Mouse (Mus musculus): ENCODE data around the gene Pid1.

The Pid1 gene

DNA sequence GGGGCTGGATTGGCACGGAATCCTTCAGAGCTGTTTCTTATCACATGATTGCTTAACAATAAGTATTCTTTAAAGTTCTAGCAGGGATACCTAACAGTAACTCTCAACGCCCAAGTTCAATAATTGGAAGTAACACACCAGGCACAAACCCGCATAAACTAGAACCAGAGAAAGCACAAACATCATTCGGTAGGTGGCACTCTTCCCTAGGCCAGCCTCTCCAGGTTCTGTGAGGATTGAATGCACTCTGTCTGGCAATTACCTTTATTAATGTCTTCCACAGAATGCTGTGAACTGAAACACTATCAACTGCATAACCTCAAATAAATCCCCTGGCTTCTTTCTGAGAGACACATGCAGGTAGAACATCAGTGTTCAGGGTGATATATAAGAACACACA, 235.5 kb downstream of the Pid1 start:
- in situ Hi-C loops (cut with MboI; ENCODE audit: low pct_unique_long_range_greater_than_20kb in 1 of 2, low sequenced_read_pairs in 2 of 2, unreplicated experiment in 1 of 2) = loop anchor here in 1 of 2 experiments (25.0 kb wide), 1 partner anchor 334 kb away; no protein-coding TSS in a partner anchor

DNA sequence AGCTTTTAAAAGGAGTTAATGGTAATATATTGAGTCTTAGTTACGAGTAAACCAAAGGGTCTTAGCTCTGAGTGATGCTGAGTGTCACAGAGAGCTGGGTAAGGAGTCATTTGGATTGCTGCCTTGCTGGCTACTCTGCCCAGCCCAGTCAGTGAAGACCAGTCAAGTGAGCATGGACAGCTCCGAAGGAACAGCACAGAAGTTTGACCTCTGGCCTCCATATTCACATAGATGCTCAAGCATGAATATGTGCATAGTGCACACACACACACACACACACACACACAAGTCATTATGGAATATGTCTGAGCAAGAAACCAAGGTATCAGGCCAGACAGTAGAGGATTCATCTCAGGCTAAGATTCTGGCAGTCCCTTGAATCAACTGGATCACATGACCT, 244.7 kb downstream of the Pid1 start:
- in situ Hi-C loops (cut with MboI; ENCODE audit: low pct_unique_long_range_greater_than_20kb in 1 of 2, low sequenced_read_pairs in 2 of 2, unreplicated experiment in 1 of 2) = loop anchor here in 1 of 2 experiments (25.0 kb wide), 1 partner anchor 343 kb away; no protein-coding TSS in a partner anchor

DNA sequence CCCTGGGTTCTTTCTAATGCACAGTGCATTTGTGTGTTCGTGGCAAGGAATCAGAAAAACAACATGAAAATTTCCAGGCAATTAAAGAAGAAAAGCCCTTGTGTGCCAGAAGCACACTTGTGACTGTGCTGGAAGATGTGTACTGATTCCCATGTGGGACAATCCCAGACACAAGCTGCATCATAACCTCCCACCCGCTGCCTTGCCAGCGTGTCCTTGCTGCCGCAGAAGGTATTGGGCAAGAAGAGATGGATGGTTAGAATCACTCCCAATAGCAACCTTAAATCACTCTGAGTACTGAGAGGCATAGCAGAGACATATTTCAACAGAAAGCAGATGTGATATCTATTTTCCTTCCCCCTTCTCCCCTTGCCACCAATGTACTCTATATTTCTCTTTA, 257.2 kb downstream of the Pid1 start:
- in situ Hi-C loops (cut with MboI; ENCODE audit: low pct_unique_long_range_greater_than_20kb in 1 of 2, low sequenced_read_pairs in 2 of 2, unreplicated experiment in 1 of 2) = loop anchor here in 1 of 2 experiments (10.0 to 25.0 kb wide), 2 partner anchors 356 to 362 kb away; no protein-coding TSS in a partner anchor

DNA sequence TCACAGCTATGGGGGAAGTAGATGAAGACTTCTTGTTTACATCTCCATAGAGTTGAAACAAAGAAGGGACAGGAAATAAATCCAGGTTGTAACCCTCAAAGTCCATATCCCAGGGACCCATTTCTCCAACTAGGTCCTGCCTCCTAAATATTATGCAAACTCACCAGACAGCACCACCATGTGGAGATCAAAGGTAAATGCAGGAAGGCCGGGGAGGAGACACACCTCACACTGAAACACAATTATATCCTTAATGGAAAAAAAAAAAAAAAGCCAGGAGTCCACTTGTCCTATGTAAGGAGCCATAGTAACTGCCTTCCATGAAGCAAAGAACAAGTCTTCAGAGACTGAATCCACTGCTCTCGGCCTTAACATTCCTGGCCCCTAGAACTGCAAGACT, 261.9 kb downstream of the Pid1 start:
- in situ Hi-C loops (cut with MboI; ENCODE audit: low pct_unique_long_range_greater_than_20kb in 1 of 2, low sequenced_read_pairs in 2 of 2, unreplicated experiment in 1 of 2) = loop anchor here in 1 of 2 experiments (10.0 to 25.0 kb wide), 2 partner anchors 357 to 360 kb away; no protein-coding TSS in a partner anchor

DNA sequence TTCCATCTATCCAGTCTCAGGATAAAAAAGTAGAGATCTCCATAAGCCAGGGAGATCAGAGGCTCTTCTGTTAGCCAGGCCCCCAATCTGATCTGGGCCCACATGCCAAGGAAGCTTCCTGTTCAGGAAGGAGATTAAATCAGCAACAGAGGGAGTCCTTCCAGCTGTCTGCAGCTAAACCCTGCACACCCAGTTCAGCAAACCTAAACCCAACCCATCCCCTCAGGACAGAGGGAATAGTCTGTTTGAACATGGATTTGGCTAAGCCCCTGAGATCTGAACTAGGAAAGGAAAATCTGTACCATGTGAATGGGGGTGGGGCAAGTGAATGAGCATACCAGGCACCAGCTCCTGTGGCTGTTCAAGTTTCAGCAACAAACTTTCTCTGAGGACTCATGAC, 266.6 kb downstream of the Pid1 start:
- in situ Hi-C loops (cut with MboI; ENCODE audit: low pct_unique_long_range_greater_than_20kb in 1 of 2, low sequenced_read_pairs in 2 of 2, unreplicated experiment in 1 of 2) = loop anchor here in 1 of 2 experiments (25.0 kb wide), 1 partner anchor 360 kb away; no protein-coding TSS in a partner anchor

DNA sequence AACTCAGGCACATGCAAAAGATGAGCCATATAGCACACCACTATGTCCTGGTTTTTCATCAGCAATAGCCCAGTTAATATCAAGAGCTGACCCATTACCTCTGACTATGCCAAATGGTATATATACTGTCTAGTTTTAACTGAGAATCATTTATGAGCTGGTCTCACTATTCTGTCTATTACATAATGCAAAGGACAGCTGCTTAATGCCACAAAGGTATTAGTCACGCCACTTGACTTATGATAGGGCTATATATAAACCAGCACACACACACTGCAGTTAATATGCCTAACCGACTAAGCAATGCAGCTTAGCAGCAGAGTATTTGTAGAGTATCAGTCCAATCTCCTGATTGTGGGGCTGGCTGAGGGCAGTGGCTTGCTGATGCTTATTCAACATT, 270.7 kb downstream of the Pid1 start:
- in situ Hi-C loops (cut with MboI; ENCODE audit: low pct_unique_long_range_greater_than_20kb in 1 of 2, low sequenced_read_pairs in 2 of 2, unreplicated experiment in 1 of 2) = loop anchor here in 1 of 2 experiments (25.0 kb wide), 1 partner anchor 356 kb away; no protein-coding TSS in a partner anchor

DNA sequence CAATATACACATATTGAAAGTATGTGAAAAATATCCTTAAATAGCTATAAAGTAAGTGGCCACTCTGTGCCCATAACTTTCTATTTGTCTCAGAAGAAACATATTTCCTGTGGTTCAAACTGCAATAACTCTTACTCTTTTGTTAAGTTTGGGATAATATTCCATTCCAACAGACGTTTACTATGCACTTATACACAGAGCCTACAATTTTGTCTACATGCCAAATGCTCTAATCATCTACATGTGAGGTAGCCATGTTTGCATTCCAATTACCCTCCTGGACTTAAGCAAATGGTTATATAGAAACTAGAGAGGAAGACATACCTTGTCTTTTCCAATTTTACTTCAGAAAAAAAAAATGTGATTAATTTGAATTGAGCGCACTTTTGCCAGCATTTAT, 274.3 kb downstream of the Pid1 start:
- in situ Hi-C loops (cut with MboI; ENCODE audit: low pct_unique_long_range_greater_than_20kb in 1 of 2, low sequenced_read_pairs in 2 of 2, unreplicated experiment in 1 of 2) = loop anchor here in 1 of 2 experiments (25.0 kb wide), 1 partner anchor 352 kb away; no protein-coding TSS in a partner anchor

DNA sequence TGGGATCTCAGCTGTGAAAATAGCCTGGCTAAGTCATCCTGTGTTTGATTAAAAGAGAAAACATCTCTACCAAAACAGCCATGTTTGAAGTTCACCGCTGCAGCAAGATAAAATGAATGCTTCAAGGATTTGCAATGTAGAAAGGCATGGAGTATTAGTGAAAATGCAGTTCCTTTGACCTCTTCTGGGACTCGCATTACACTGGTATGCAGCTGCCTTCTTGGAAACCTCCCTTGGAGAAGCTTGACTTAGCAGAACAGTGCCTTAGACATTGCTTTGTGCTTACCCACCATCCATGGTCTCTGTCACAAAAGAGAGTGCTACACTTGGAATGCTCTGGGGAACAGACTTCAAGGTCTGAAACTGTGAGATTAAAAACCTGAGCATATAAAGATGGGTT, 276.0 kb downstream of the Pid1 start:
- in situ Hi-C loops (cut with MboI; ENCODE audit: low pct_unique_long_range_greater_than_20kb in 1 of 2, low sequenced_read_pairs in 2 of 2, unreplicated experiment in 1 of 2) = loop anchor here in 1 of 2 experiments (25.0 kb wide), 1 partner anchor 351 kb away; no protein-coding TSS in a partner anchor

DNA sequence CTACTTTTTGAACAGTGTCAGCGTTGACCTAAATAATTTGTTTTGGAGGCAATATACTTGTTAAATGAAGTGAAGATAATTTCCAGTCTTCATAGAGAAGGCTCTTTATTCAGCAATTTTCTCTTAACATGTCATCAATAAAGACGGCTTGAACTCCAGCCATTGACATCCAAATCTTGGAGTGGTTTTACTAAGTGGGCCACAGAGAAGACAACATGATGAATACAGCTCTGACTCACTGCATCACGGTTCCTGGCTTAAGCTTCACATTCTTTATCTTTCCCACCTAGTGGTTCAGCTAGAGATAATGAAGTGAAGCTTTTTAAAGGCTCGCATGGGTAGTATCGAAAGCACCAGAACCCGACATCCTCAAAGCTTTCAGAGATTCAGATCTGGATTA, 276.7 kb downstream of the Pid1 start:
- in situ Hi-C loops (cut with MboI; ENCODE audit: low pct_unique_long_range_greater_than_20kb in 1 of 2, low sequenced_read_pairs in 2 of 2, unreplicated experiment in 1 of 2) = loop anchor here in 1 of 2 experiments (25.0 kb wide), 1 partner anchor 350 kb away; no protein-coding TSS in a partner anchor

DNA sequence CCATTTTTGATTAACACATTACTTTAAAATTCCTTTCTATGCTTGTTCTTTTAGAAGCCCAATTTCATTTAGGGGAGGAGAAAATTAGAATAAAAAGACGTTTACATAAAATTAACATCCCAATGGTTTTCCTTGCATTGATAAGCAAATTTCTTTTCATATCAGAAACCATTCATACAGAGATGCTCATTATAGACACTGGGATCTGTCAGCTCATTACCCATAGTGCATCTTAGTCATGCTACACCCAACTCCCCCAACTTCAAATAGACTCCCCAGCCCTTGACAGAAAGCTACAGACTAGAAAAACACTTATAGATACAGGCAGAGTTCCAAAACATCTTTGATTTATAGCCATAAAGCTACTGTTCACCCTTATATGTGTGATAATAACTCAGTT, 277.5 kb downstream of the Pid1 start:
- in situ Hi-C loops (cut with MboI; ENCODE audit: low pct_unique_long_range_greater_than_20kb in 1 of 2, low sequenced_read_pairs in 2 of 2, unreplicated experiment in 1 of 2) = loop anchor here in 1 of 2 experiments (25.0 kb wide), 1 partner anchor 349 kb away; no protein-coding TSS in a partner anchor

DNA sequence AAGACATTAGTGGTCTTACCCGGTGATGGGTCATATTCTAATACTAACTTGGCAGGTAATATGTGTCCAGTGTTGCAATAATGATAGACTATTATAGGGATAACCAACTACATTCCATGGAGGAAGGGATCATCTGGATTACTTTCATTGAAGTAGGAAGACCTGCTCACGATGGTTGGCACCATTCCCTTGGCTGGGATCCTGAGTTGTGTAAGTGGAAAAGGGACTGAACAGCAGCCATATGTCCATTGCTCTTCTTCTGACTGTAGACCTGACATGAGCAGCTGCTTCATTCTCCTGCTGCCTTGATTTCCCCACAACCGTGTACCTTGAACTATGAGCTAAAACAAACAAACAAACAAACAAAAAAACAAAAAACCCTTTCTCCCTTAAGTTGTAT, 278.6 kb downstream of the Pid1 start:
- in situ Hi-C loops (cut with MboI; ENCODE audit: low pct_unique_long_range_greater_than_20kb in 1 of 2, low sequenced_read_pairs in 2 of 2, unreplicated experiment in 1 of 2) = loop anchor here in 1 of 2 experiments (25.0 kb wide), 1 partner anchor 348 kb away; no protein-coding TSS in a partner anchor

DNA sequence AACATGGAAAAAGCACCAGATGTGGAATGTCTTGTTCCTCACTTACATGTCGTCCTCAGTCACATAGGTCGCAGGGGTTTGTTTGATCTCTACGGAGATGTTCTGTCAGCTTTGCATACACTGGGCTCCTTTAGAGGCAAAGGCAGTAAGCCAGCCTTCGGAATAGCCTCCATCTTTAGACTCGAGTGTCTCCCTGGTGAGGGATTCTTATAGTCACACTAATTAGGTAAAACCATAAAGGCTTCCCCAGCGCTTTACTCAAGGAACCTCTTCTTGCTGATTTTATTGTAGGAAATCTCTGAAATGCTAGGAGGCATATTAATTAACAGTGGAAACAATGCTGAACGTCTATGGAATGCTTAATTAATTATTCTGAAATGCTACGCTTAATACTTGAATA, 284.4 kb downstream of the Pid1 start:
- in situ Hi-C loops (cut with MboI; ENCODE audit: low pct_unique_long_range_greater_than_20kb in 1 of 2, low sequenced_read_pairs in 2 of 2, unreplicated experiment in 1 of 2) = loop anchor here in 1 of 2 experiments (25.0 kb wide), 1 partner anchor 342 kb away; no protein-coding TSS in a partner anchor

DNA sequence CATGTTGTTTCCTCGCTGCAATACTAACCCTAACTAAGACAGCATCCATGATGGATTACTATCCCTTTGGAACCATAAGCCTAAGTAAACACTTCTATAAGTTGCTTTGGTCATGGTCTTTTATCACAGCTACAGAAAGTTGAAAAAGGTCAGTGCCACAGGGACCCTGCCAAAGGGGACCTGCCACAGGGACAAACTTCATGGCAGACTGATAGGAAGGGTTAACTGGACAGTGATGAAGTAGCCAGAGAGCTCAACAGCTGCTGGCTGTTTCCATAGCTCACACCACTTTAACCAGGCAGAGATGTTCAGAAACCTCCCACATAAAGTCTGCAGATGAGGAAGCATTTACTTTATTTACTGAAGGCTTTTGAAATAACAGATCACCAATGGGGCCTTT, 287.0 kb downstream of the Pid1 start:
- in situ Hi-C loops (cut with MboI; ENCODE audit: low pct_unique_long_range_greater_than_20kb in 1 of 2, low sequenced_read_pairs in 2 of 2, unreplicated experiment in 1 of 2) = loop anchor here in 1 of 2 experiments (25.0 kb wide), 1 partner anchor 340 kb away; no protein-coding TSS in a partner anchor

DNA sequence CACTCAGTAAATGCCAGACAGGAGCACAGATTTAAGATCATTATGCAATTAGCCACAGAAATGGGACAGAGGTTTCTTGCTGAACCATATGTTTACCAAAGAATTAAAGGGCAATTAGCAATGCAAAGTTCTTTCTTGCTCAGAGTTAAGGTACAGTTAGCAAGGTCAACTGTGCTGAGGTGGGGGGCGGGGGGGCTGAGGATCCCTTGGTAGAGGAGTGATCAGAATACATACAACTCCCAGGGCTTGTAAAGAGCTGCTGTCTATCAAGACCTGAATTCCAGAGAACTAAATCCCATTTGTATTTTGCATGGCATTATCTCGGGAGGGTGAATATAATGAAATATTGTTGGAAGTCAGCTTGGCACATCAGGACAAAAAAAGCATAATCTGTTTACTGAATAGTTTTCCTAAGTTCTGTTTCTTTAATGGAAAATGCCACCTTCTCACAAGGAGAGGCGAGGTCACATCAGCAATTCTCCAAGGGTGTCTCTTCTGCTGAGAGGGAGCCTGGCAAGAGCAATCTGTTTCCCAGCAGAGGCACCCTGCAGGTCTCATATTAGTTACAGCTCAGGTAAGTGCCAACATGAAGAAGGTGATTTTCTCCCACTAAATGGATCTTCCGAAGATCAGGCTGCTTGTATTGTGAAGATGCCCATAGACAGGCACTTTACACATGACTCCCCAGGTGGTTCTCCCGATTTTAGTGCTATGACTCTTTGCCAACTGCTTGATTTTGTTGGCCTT, 306.9 kb downstream of the Pid1 start:
- in situ Hi-C loops (cut with MboI; ENCODE audit: low pct_unique_long_range_greater_than_20kb in 1 of 2, low sequenced_read_pairs in 2 of 2, unreplicated experiment in 1 of 2) = no loop called here

DNA sequence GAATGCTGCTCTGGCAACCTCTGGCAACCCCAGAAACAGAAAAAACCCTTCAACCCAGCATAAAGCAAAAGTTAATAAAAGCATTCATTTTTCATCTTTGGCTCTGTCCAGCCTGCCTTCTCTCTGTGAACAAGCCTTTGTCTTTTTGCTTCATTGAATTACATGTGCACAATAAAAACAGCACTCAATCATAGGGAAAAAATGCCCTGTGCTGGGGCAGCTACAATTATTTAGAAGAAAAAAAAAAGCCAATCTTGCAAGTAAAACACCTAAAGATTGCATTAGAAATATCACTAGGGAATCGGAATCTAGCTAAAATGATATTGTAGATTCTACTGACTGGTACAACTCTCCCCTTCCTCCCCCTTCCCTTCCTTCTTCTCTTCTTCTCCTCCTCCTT, 307.7 kb downstream of the Pid1 start:
- in situ Hi-C loops (cut with MboI; ENCODE audit: low pct_unique_long_range_greater_than_20kb in 1 of 2, low sequenced_read_pairs in 2 of 2, unreplicated experiment in 1 of 2) = no loop called here

DNA sequence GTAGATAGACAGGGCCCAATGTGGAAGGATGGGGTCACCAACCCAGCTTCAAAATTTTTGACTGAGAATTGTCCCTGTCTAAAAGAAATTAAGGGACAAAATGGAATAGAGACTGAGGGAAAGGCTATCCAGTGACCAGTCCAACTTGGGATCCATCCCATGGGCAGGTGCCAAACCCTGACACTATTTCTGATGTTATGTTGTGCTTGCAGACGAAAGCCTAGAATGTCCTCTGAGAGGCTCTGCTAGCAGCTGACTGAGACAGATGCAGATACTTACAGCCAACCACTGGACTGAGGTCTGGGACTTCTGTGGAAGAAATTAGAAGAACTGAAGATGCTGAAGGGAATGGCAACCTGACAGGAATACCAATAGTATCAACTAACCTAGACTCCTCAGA, 338.2 kb downstream of the Pid1 start:
- in situ Hi-C loops (cut with MboI; ENCODE audit: low pct_unique_long_range_greater_than_20kb in 1 of 2, low sequenced_read_pairs in 2 of 2, unreplicated experiment in 1 of 2) = no loop called here

DNA sequence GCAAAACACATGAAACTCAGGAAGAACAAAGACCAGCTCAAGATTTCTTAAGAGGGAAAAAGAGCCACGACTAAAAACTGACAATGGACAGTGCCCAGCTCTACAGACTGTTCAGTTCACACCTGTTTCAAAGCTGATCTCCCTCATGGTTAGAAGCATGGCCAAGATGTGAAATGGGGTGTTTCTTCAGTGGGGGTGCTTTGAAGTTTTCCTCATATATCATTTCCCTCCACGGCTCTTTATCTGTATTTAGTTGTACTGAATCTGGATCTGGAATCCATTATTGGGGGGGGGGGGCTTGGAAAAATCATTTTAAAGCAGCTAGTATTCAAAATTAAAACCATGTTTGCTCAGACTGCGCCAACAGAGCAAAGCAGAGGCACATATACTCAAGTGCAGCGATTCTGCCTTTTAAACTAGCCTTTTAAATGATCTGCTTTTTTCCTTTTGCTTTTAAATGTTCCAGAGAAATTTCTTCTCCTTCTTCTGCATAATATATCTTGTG, 351.1 kb downstream of the Pid1 start:
- in situ Hi-C loops (cut with MboI; ENCODE audit: low pct_unique_long_range_greater_than_20kb in 1 of 2, low sequenced_read_pairs in 2 of 2, unreplicated experiment in 1 of 2) = no loop called here

DNA sequence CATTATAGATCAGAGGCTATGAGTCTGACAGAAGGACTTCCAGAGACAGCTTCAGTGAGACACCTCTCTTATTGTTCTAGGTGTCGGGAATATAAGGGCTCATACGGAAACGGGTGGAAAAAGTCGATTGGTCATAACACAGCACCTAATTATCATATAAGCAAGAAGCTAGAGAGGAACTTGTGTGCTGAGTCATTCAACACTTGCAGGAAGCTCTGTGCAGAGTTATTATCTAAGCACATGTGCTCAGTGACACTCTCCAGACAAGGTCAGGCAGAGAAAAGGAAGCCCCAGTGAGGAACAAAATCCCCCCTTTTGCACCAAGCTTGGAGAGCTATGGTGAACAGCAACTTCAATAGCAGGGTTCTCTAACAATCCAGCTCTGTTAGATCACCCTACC, 361.4 kb downstream of the Pid1 start:
- in situ Hi-C loops (cut with MboI; ENCODE audit: low pct_unique_long_range_greater_than_20kb in 1 of 2, low sequenced_read_pairs in 2 of 2, unreplicated experiment in 1 of 2) = no loop called here

Measured in mouse embryonic stem cell (cell line).